ENCODE assay signal across 16 mouse cellular contexts in genomic region chr8:127775747-127776146, GRCm38 (mm10).
DNase-seq lines count a peak whose midpoint lies in the region; ATAC-seq and TF ChIP-seq lines count a peak whose summit lies in the region.
"Had no signal": no experiment of that assay in that cellular context is flagged by ENCODE, and none has a peak within 500 bp of the region (broad histone marks: within the 10 kb centered on the region; RNA-seq: fewer than 3 reads in every experiment).

No protein-coding gene starts in this region.

- 0 out of 2 replicates have a peak, but pooled peaks cover under 1% of the 10 kb centered on the region for H3K9me3 ChIP-seq in heart, embryonic 12.5 days (replicated peaks)
- no peaks in the 10 kb centered on the region for H3K9me3 ChIP-seq in forebrain, postnatal 0 days (ENCODE audit: low read length)
- H3K9me3 ChIP-seq: hindbrain, embryonic 13.5 days had no signal

- intact Hi-C loops in left cerebral cortex, adult 2 months (cut with DNase I) = loop anchor here (2.0 kb wide), 1 partner anchor 583 kb away; the partner anchor contains the start of gene Nrp1
- intact Hi-C loops in left cerebral cortex, postnatal 10 days (cut with DNase I) = no loop called here

- no peak overlapping the region for H3K27ac ChIP-seq in heart, embryonic 12.5 days (ENCODE audit: poor library complexity, severe bottlenecking)
- H3K27ac ChIP-seq in left cerebral cortex, adult 2 months = peak overlapping the region; percentile 1; the same call in 1 of the 2 replicates
- H3K27ac ChIP-seq in forebrain, postnatal 0 days (ENCODE audit: low read depth, low read length) = 0 out of 2 replicates have a peak overlapping the region, but pooled peaks have one; percentile 42
- H3K27ac ChIP-seq: hindbrain, embryonic 13.5 days had no signal

- no peak overlapping the region for H3K4me3 ChIP-seq in heart, embryonic 12.5 days
- H3K4me3 ChIP-seq in left cerebral cortex, adult 2 months = no peak overlapping the region
- no peak overlapping the region for H3K4me3 ChIP-seq in forebrain, postnatal 0 days (ENCODE audit: low read depth, low read length)
- H3K4me3 ChIP-seq: hindbrain, embryonic 13.5 days had no signal

- H3K4me1 ChIP-seq in heart, embryonic 12.5 days (replicated peaks) = no peaks in the 10 kb centered on the region
- peaks cover 14% of the 10 kb centered on the region; the same call in 1 of the 2 replicates for H3K4me1 ChIP-seq in forebrain, postnatal 0 days (ENCODE audit: insufficient read depth)

- no peak overlapping the region for H3K4me2 ChIP-seq in heart, embryonic 12.5 days
- no peak overlapping the region for H3K4me2 ChIP-seq in forebrain, postnatal 0 days (ENCODE audit: low read depth)
- H3K4me2 ChIP-seq: hindbrain, embryonic 13.5 days had no signal

- peak; percentile 93 for DNase-seq in heart, adult 11 months
- DNase-seq in left cerebral cortex, adult 2 months (ENCODE audit: extremely low spot score in 1 of 2, low spot score in 2 of 2) = no peak
- DNase-seq in left cerebral cortex, postnatal 10 days (ENCODE audit: extremely low spot score in 1 of 2, low spot score in 2 of 2) = no peak
- DNase-seq in forebrain, postnatal 0 days = peak; percentile 19
- DNase-seq in right cerebral cortex, postnatal 14 days = peak; percentile 4
- DNase-seq in natural killer cell, adult 2 months (ENCODE audit: low spot score in 2 of 2) = no peak
- no peak for DNase-seq in lung, postnatal 25 days (ENCODE audit: low spot score)
- DNase-seq: adrenal gland, adult 8-10 months; cerebellum, adult 11 months; gastrocnemius, postnatal 25 days; kidney, postnatal 36 days; left cerebral cortex, postnatal 4 days; liver, postnatal 0 days; thymus, postnatal 14 days had no signal

- H3K27me3 ChIP-seq in heart, embryonic 12.5 days (replicated peaks) = no peaks in the 10 kb centered on the region
- no peaks in the 10 kb centered on the region for H3K27me3 ChIP-seq in forebrain, postnatal 0 days (ENCODE audit: insufficient read depth, low read length)
- H3K27me3 ChIP-seq: hindbrain, embryonic 13.5 days had no signal

- no peaks in the 10 kb centered on the region for H3K36me3 ChIP-seq in heart, embryonic 12.5 days
- H3K36me3 ChIP-seq in forebrain, postnatal 0 days (ENCODE audit: insufficient read depth) = no peaks in the 10 kb centered on the region
- H3K36me3 ChIP-seq: hindbrain, embryonic 13.5 days had no signal

- no peak for ATAC-seq in heart, embryonic 12.5 days (ENCODE audit: insufficient number of reproducible peaks, low FRiP score)
- ATAC-seq in forebrain, postnatal 0 days = no peak
- ATAC-seq: liver, postnatal 0 days had no signal

- no peak overlapping the region for H3K9ac ChIP-seq in heart, embryonic 12.5 days
- H3K9ac ChIP-seq in forebrain, postnatal 0 days = no peak overlapping the region
- H3K9ac ChIP-seq: hindbrain, embryonic 13.5 days; liver, postnatal 0 days had no signal

- WGBS in heart, embryonic 12.5 days = 57% methylated on average over 7 of the region's 7 CpGs
- WGBS in forebrain, postnatal 0 days = 22% methylated on average over 7 of the region's 7 CpGs

- no peak for TF ChIP-seq CTCF in left cerebral cortex, adult 2 months (IDR thresholded peaks at IDR 0.05)
- TF ChIP-seq CTCF in forebrain, postnatal 0 days (IDR thresholded peaks at IDR 0.05; ENCODE audit: low read depth) = no peak

Comparison
In these comparisons a context has a peak if more than half of its experiments do, and no peak if none do; other contexts are left out.
1. DNase-seq: peak in heart, adult 11 months (single experiment), forebrain, postnatal 0 days (single experiment) and right cerebral cortex, postnatal 14 days (single experiment); none in left cerebral cortex, adult 2 months (0 of 2), left cerebral cortex, postnatal 10 days (0 of 2), natural killer cell, adult 2 months (0 of 2) and lung, postnatal 25 days (single experiment).